Mouse (Mus musculus) naive thymus-derived CD4-positive, alpha-beta T cell, adult 5 months (primary cell): Measurements from ENCODE around the gene BC048403. TPM values are rescaled to one million over a fixed set of nuclear protein-coding genes. Genes with fewer than 3 reads are reported as not detected.

ENCODE experiments used
- polyA plus RNA-seq: library from polyadenylated mRNA; unstranded; fragments of 100-300 nt; shearing (Covaris generic); gene quantifications from one replicate; pipeline ENCODE4 v1.2.1, GENCODE M21; 2017

BC048403 gene
- polyA plus RNA-seq = 4.4 TPM

DNA sequence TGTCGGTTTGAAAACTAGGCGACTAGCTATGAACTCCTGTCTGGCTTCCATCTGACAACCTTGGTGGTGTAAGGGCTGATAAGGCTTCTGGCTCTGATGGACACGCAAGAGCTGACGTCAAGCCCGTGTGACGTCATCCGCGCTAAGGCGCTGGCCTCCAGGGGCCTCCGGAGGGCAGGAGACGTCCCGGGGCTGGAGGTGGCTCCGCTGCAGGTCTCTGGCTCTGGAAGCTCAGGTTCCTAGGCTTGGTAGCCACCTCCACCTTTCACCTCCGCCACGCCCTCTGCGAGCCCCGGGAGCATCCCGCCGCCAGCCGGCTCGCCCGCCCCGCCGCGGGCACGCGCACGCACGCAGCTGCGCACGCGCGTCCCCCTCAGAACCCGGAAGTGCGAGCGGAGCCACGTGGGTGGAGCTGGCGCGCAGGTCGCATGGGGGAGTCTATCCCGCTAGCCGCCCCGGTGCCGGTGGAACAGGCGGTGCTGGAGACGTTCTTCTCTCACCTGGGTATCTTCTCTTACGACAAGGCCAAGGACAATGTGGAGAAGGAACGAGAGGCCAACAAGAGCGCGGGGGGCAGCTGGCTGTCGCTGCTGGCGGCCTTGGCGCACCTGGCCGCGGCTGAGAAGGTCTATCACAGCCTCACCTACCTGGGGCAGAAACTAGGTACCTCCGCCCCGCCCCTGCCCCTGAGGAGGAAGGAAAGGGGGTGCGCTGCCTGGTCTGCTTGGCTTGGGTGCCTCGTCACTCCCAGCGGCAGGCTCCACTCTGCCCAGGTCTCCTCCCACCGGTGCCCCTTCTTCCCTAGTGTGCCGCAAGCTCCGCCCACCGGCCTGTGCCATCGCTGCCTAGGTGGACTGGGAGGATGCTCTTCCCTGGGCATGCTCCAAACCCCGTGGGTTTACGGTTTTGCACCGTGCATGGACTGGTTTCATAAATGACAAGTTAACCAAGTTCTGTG lies at the start of gene BC048403:
BC048403 (plus strand) TSS at position 390 of the 958 bp plus-strand sequence.

Other genes with a start within 250 kb of the BC048403 start
- gene Tbk1, start 153.2 kb upstream of the BC048403 start, polyA plus RNA-seq = 77.0 TPM
- 41.6 TPM for gene Xpot, start 113.6 kb upstream of the BC048403 start, polyA plus RNA-seq
- not detected for gene D930020B18Rik, start 98.3 kb upstream of the BC048403 start, polyA plus RNA-seq